Mouse (Mus musculus) liver (tissue): ENCODE results near the gene Actrt1.

Experiments used
- DNase-seq: peaks from one replicate; pipeline ENCODE4 v3.0.0-alpha.2; 2020; ENCODE audit warnings: mixed read lengths

Actrt1 gene

GRCm38 (mm10) chrX:46328707-46329106 is at the start of gene Actrt1:
Gene Actrt1 (plus strand): TSS chrX:46329007.
- no peak for DNase-seq

DNA sequence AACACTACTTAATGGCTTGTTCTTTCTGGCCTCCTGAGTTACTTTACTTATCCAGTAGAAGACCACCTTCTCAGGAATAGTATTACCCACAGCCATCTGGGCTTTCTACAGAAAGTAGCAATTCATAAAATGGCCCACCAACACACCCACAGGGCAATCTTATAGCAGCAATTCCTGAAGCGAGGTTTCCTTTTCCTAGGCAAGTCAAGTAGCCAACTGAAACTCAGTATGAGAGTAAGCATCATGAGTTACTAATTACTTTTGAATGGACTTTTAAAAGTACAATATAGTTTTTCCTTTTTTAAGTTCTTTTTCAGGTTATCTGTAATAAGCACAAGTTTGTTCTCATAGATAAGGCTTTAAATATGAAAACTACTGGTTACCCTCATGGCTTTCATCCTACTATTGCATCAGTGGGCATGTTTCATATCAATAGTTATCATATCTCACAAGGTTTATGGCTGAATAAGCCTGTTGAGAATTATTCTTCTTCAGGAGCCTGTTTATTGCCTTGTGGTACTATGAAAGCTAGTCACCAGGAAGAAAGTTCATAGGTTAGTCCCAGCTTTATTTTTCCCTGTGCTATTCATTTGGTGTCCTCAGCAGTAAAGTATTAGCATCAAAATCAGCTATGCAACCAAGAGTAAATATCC is 2.8 kb downstream of the Actrt1 start:
- no peak for DNase-seq
